Mouse (Mus musculus) cortical plate, adult 2 months (tissue): ENCODE results near the gene Glt8d1. TPM values are rescaled to one million over a fixed set of nuclear protein-coding genes. Genes with fewer than 3 reads are reported as not detected.

ENCODE experiments used
- H3K27ac ChIP-seq: fragments of 200-500 bp; 2 replicates; pipeline ENCODE4 v1.5.1; 2012; ENCODE audit warnings: low read length, control low read depth, inconsistent platforms; ENCODE audit not compliant: insufficient read depth
- H3K4me1 ChIP-seq: fragments of 200-500 bp; 2 replicates; pipeline ENCODE4 v1.6.1; 2011; ENCODE audit warnings: low read length; ENCODE audit not compliant: control insufficient read depth, insufficient read depth
- H3K4me3 ChIP-seq: fragments of 200-500 bp; 2 replicates; pipeline ENCODE4 v1.5.1; 2011; ENCODE audit warnings: mild to moderate bottlenecking, low read length, control low read depth; ENCODE audit not compliant: insufficient read depth
- CTCF ChIP-seq: fragments of 200-500 bp; IDR thresholded peaks from 2 replicates; pipeline ENCODE4 v1.5.1; 2011; ENCODE audit warnings: mild to moderate bottlenecking, control low read depth, low read length; ENCODE audit not compliant: insufficient read depth; ENCODE audit errors: extremely low read depth
- POLR2A ChIP-seq: fragments of 200-500 bp; IDR thresholded peaks from 2 replicates; pipeline ENCODE4 v1.6.1; 2011; ENCODE audit warnings: mild to moderate bottlenecking, low read length, control low read depth; ENCODE audit not compliant: insufficient read depth; ENCODE audit errors: extremely low read depth
- polyA plus RNA-seq: library from polyadenylated mRNA; depleted of rRNA; stranded (reverse); fragments of >200 nt; gene quantifications from 2 replicates; pipeline ENCODE4 v1.2.3, GENCODE M21; 2012; rRNA removed

Gene Glt8d1
- 93.9 and 94.9 TPM in 2 replicates for polyA plus RNA-seq

GRCm38 (mm10) chr14:31001307-31002205 is at the start of gene Glt8d1, which contains the start of gene Spcs1:
Gene Glt8d1, plus strand, starts transcription at chr14:31001400.
Gene Spcs1, minus strand, starts transcription at chr14:31001672.
- H3K4me3 ChIP-seq, result peak within 1 kb of the TSS; percentile 78

GRCm38 (mm10) chr14:30958517-30958916 is 42.7 kb upstream of the Glt8d1 start:
- no peaks in the 10 kb centered on the region for H3K4me1 ChIP-seq
- H3K27ac ChIP-seq, result no peak overlapping the region
- H3K4me3 ChIP-seq, result no peak overlapping the region
- TF ChIP-seq CTCF (no peak), POLR2A (no peak)

More at GRCm38 (mm10) chr14:31001307-31002205, at the start of gene Glt8d1, which contains the start of gene Spcs1:
- TF ChIP-seq CTCF (no peak), POLR2A (peak; percentile 79)
- Histone ChIP-seq H3K27ac (peak within 1 kb of the TSS; percentile 91), H3K4me1 (no peaks in the 10 kb centered on the region)

GRCm38 (mm10) chr14:30959031-30959430 is 42.2 kb upstream of the Glt8d1 start:
- no peak for TF ChIP-seq POLR2A
- Histone ChIP-seq H3K27ac (no peak overlapping the region), H3K4me3 (no peak overlapping the region), H3K4me1 (no peaks in the 10 kb centered on the region)

GRCm38 (mm10) chr14:30960366-30960765 is 40.8 kb upstream of the Glt8d1 start:
- H3K4me3 ChIP-seq, result no peak overlapping the region
- no peaks in the 10 kb centered on the region for H3K4me1 ChIP-seq
- no peak overlapping the region for H3K27ac ChIP-seq
- no peak for TF ChIP-seq CTCF
- TF ChIP-seq POLR2A, result no peak

GRCm38 (mm10) chr14:30974204-30974603 is 27.0 kb upstream of the Glt8d1 start:
- TF ChIP-seq POLR2A (no peak), CTCF (no peak)

GRCm38 (mm10) chr14:30976222-30976621 is 25.0 kb upstream of the Glt8d1 start:
- no peak overlapping the region for H3K4me3 ChIP-seq
- peaks cover 3% of the 10 kb centered on the region; the same call in 1 of the 2 replicates for H3K4me1 ChIP-seq
- TF ChIP-seq POLR2A (no peak), CTCF (no peak)
- H3K27ac ChIP-seq, result no peak overlapping the region

More at GRCm38 (mm10) chr14:30974204-30974603, 27.0 kb upstream of the Glt8d1 start:
- Histone ChIP-seq H3K27ac (no peak overlapping the region), H3K4me3 (no peak overlapping the region), H3K4me1 (peaks cover 3% of the 10 kb centered on the region; the same call in 1 of the 2 replicates)

- no peak for TF ChIP-seq CTCF
- no peak for TF ChIP-seq POLR2A
- H3K27ac ChIP-seq, result no peak overlapping the region
These were observed 4.8 kb upstream of the Glt8d1 start for GRCm38 (mm10) chr14:30996417-30996816.

GRCm38 (mm10) chr14:31000356-31000755 is 844 bp upstream of the Glt8d1 start:
- Histone ChIP-seq H3K27ac (no peak overlapping the region), H3K4me3 (peak overlapping the region; percentile 78; the same call in 1 of the 2 replicates), H3K4me1 (no peaks in the 10 kb centered on the region)
- no peak for TF ChIP-seq POLR2A
- TF ChIP-seq CTCF, result no peak

More at GRCm38 (mm10) chr14:30996417-30996816, 4.8 kb upstream of the Glt8d1 start:
- Histone ChIP-seq H3K4me1 (no peaks in the 10 kb centered on the region), H3K4me3 (no peak overlapping the region)

GRCm38 (mm10) chr14:31000816-31001306 is 339 bp upstream of the Glt8d1 start:
- Histone ChIP-seq H3K4me3 (peak overlapping the region; percentile 78), H3K4me1 (no peaks in the 10 kb centered on the region), H3K27ac (no peak overlapping the region; the same call in 1 of the 2 replicates)
- TF ChIP-seq POLR2A, result no peak
- no peak for TF ChIP-seq CTCF
